Mouse (Mus musculus): ENCODE results near the gene Sipa1l1. TPM values are rescaled to one million over a fixed set of nuclear protein-coding genes. Genes with fewer than 3 reads are reported as not detected.

The Sipa1l1 gene
- polyA plus RNA-seq, 1 experiment from 2014 or later = 11.3 TPM

- WGBS (ENCODE audit: missing documents) = 75% methylated on average over 6 of the region's 6 CpGs
- H3K36me3 ChIP-seq (ENCODE audit: inconsistent target) = no peaks in the 10 kb centered on the region
- H3K27ac ChIP-seq = no peak overlapping the region
- no peaks in the 10 kb centered on the region for H3K79me2 ChIP-seq (ENCODE audit: inconsistent target)
- no peak overlapping the region for H3K4me3 ChIP-seq (ENCODE audit: inconsistent target)
Measured at GRCm38 (mm10) chr12:82189076-82189675, 20.1 kb downstream of the Sipa1l1 start.

DNA sequence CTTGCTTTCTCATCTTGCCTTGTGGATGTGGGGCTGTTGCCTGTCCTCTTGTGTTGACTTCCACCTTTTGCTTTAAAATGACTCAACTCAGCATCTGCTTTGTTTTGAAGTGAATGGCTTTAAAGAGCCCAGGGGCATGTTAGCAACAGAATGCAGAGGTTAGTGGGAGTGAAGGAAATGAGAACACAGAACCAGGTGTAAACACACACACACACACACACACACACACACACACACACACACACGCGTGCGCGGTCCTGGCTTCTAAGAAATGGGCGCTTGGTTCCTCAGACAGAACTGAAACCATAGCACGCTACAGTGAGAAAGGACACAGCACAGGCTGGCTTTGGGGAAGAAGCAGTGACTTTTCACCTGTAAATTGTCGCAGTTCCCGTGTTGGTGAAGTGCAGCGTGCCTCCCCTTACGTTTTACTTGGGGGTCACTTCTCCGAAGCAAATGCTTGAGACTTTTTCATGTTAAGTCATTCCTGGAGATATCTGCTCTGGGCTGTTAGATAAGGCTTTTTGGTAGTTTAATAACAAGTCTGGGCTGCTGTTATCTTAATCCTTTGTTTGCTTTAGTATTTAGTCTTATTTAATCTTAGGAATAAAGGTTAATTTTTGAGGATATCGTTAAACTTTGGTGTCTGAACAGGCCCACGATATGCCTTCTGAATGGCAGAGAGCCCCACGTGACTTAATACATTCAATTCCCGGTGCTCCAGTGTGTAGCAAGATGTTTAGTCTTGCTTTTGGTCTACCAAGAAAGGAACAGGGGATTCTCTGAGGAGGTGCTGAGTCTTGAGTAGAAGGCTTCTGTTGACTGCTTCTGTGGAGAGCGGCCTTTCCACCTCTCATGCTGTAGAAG, 20.8 kb downstream of the Sipa1l1 start:
- Histone ChIP-seq H3K36me3 (ENCODE audit: inconsistent target) (no peaks in the 10 kb centered on the region), H3K79me2 (ENCODE audit: inconsistent target) (no peaks in the 10 kb centered on the region), H3K27ac (no peak overlapping the region), H3K4me3 (ENCODE audit: inconsistent target) (no peak overlapping the region)
- WGBS (ENCODE audit: missing documents) = 60% methylated on average over 11 of the region's 16 CpGs

- no peak overlapping the region for H3K27ac ChIP-seq
- no peak overlapping the region for H3K4me3 ChIP-seq (ENCODE audit: inconsistent target)
- H3K36me3 ChIP-seq (ENCODE audit: inconsistent target) = no peaks in the 10 kb centered on the region
- H3K79me2 ChIP-seq (ENCODE audit: inconsistent target) = no peaks in the 10 kb centered on the region
- WGBS (ENCODE audit: missing documents) = 95% methylated on average over 15 of the region's 16 CpGs
Measured at GRCm38 (mm10) chr12:82190582-82190965, 21.5 kb downstream of the Sipa1l1 start.

DNA sequence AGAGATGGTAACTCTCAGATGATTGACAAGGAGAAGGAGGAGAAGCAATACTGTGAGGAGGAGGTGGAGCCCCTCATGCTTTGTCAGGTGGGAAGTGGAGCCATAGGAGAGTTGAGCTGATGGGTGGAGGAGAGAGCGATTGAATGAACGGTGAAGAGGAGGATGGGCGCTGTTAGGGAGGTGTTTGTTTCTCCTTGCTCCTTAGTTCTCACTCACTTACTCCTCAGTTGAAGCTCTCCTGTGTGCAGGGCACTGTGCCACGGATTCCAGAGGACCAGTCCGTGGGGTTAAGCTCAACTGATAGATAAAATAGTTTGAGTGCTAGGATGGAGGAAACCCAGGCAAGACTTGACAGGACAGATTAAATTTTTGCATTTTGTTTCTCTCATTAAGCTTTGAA, 22.6 kb downstream of the Sipa1l1 start:
- H3K36me3 ChIP-seq (ENCODE audit: inconsistent target) = no peaks in the 10 kb centered on the region
- no peak overlapping the region for H3K27ac ChIP-seq
- H3K79me2 ChIP-seq (ENCODE audit: inconsistent target) = no peaks in the 10 kb centered on the region
- no peak overlapping the region for H3K4me3 ChIP-seq (ENCODE audit: inconsistent target)
- 98% methylated on average over 5 of the region's 5 CpGs for WGBS (ENCODE audit: missing documents)

GRCm38 (mm10) chr12:82192641-82193054, 23.5 kb downstream of the Sipa1l1 start:
- no peak overlapping the region for H3K27ac ChIP-seq
- WGBS (ENCODE audit: missing documents) = 97% methylated on average over 4 of the region's 4 CpGs
- no peaks in the 10 kb centered on the region for H3K79me2 ChIP-seq (ENCODE audit: inconsistent target)
- no peaks in the 10 kb centered on the region for H3K36me3 ChIP-seq (ENCODE audit: inconsistent target)
- no peak overlapping the region for H3K4me3 ChIP-seq (ENCODE audit: inconsistent target)

- Histone ChIP-seq H3K36me3 (ENCODE audit: inconsistent target) (no peaks in the 10 kb centered on the region), H3K79me2 (ENCODE audit: inconsistent target) (no peaks in the 10 kb centered on the region), H3K27ac (no peak overlapping the region), H3K4me3 (ENCODE audit: inconsistent target) (no peak overlapping the region)
- WGBS (ENCODE audit: missing documents) = 90% methylated on average over 2 of the region's 2 CpGs
Measured at GRCm38 (mm10) chr12:82193476-82193875, 24.4 kb downstream of the Sipa1l1 start.

DNA sequence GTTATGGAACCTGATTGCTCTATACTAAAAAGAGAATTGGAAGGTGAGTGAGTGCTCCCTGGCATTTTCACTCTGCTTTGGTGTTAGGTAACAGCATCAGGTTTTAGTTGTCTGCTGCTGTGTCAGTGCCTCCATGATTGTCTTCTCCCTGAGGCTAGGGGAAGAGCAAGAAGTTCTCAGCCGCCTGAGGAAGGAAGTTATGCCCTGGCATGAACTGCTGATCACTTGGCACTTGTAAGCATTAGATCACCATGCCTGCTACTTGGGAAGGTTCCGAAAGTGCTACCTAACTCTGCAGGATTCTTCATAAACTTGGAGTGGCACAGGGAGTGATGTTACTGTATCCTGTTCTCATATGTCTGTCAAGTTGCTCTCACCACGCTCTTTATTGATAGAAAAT, 25.8 kb downstream of the Sipa1l1 start:
- Histone ChIP-seq H3K27ac (no peak overlapping the region), H3K4me3 (ENCODE audit: inconsistent target) (no peak overlapping the region), H3K36me3 (ENCODE audit: inconsistent target) (no peaks in the 10 kb centered on the region), H3K79me2 (ENCODE audit: inconsistent target) (no peaks in the 10 kb centered on the region)
- WGBS (ENCODE audit: missing documents) = 65% methylated on average over 3 of the region's 3 CpGs

GRCm38 (mm10) chr12:82196213-82196612, 27.1 kb downstream of the Sipa1l1 start:
- 98% methylated on average over 2 of the region's 2 CpGs for WGBS (ENCODE audit: missing documents)
- no peak overlapping the region for H3K27ac ChIP-seq

GRCm38 (mm10) chr12:82196615-82197146, 27.6 kb downstream of the Sipa1l1 start:
- no peak overlapping the region for H3K4me3 ChIP-seq (ENCODE audit: inconsistent target)
- no peaks in the 10 kb centered on the region for H3K36me3 ChIP-seq (ENCODE audit: inconsistent target)
- 99% methylated on average over 7 of the region's 7 CpGs for WGBS (ENCODE audit: missing documents)
- no peak overlapping the region for H3K27ac ChIP-seq
- H3K79me2 ChIP-seq (ENCODE audit: inconsistent target) = no peaks in the 10 kb centered on the region

More at GRCm38 (mm10) chr12:82196213-82196612, 27.1 kb downstream of the Sipa1l1 start:
- Histone ChIP-seq H3K4me3 (ENCODE audit: inconsistent target) (no peak overlapping the region), H3K36me3 (ENCODE audit: inconsistent target) (no peaks in the 10 kb centered on the region), H3K79me2 (ENCODE audit: inconsistent target) (no peaks in the 10 kb centered on the region)

DNA sequence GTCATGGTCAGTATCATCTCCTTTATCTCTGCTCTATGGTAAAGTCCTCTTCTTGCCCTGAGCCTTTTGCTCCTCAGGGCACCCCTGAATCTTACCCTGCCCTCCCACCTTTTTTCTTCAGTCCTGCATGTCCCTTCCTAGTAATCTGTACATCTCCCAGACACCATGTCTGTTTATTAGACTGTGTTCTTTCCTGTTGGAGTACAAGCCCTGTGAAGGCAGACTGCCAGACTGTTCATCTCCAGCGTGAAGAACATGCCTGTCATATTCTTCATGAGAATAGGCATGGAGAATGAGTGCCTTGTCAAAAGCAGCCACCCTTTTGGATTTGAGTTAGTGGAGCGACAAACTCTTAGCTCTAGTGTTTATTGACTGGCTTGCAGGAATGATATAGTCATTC, 28.1 kb downstream of the Sipa1l1 start:
- Histone ChIP-seq H3K79me2 (ENCODE audit: inconsistent target) (no peaks in the 10 kb centered on the region), H3K4me3 (ENCODE audit: inconsistent target) (no peak overlapping the region), H3K27ac (no peak overlapping the region), H3K36me3 (ENCODE audit: inconsistent target) (no peaks in the 10 kb centered on the region)
- WGBS (ENCODE audit: missing documents) = 93% methylated on average over 2 of the region's 2 CpGs

DNA sequence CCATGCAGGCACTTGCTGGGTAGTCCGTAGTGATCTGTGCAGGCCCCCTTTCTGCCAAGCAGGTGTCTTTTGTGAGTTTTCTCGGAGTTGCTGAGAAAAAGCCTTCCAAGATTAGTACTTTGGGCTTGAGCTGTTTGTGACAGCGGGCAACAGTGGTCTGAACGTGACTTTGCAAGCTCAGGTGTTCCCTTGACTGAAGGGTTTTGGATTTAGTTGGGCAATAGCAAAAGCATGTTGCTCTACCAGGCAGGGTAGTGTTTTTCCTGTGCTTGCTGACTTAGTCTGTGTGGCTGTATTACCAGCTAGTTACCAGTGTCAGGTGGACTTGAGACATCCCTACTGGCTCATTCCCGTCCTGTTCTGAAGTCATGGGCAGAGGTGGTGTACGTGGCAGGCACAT, 30.2 kb downstream of the Sipa1l1 start:
- Histone ChIP-seq H3K27ac (no peak overlapping the region), H3K36me3 (ENCODE audit: inconsistent target) (no peaks in the 10 kb centered on the region), H3K79me2 (ENCODE audit: inconsistent target) (no peaks in the 10 kb centered on the region), H3K4me3 (ENCODE audit: inconsistent target) (no peak overlapping the region)
- 89% methylated on average over 6 of the region's 6 CpGs for WGBS (ENCODE audit: missing documents)

- H3K36me3 ChIP-seq (ENCODE audit: inconsistent target) = no peaks in the 10 kb centered on the region
- no peak overlapping the region for H3K4me3 ChIP-seq (ENCODE audit: inconsistent target)
- H3K27ac ChIP-seq = no peak overlapping the region
- WGBS (ENCODE audit: missing documents) = 97% methylated on average over 6 of the region's 6 CpGs
- H3K79me2 ChIP-seq (ENCODE audit: inconsistent target) = no peaks in the 10 kb centered on the region
Measured at GRCm38 (mm10) chr12:82204106-82204505, 35.0 kb downstream of the Sipa1l1 start.

DNA sequence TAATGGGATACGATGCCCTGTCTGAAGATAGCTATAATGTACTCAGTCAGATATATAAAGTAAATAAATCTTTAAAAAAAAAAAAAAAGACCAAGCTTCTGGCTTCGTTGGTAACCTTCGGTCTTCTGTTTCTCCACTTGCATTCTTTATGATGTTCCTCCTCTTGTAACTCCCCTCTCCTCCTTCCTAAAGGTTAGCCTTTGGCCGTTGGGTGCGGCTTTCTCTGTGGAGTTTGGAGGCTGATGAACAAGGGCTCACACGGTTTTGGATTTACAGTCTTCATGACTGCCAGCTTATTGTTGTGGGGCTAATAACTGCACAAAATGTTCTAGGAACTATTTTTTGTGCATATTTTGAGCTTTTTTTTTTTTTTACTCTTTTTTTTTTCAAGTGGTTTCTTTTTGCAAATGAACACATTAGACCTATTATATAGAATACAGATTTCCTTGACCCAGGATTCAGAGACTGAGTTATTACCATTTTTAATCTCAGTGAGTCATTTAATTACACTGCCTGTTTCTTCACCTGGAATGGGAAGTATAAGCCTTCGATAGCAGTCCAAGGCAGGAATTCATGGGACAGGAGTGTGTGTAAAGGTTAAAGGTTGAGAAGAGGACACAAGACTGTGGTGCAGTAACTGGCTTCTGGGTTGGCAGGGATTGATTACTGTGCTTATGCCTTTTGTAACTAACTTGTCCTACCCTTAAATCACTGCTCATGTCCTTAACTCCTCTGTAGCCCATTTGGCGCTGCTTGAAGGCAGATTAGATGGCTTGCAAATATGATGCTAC, 37.9 kb downstream of the Sipa1l1 start:
- Histone ChIP-seq H3K79me2 (ENCODE audit: inconsistent target) (no peaks in the 10 kb centered on the region; the same call in 1 of the 2 replicates), H3K27ac (no peak overlapping the region)
- WGBS (ENCODE audit: missing documents) = 88% methylated on average over 8 of the region's 8 CpGs

DNA sequence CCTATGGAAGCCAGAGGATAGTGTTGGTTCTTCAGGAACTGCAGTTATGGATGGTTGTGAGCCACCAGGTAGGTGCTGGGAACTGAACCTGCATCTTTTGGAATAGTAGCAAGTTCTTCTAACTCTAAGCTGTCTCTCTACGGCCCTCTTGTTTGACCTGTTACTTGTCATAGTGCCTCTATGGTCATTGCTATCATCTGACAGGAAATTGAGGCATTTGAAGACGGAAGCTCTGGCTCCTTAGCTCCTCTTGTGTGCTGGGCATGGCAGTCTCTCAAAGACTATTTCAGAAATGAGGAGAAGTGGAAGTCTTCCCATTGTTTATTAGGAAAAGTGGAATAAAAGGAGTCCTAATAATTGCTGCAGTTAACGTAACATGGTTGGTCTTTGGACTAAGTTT, 38.9 kb downstream of the Sipa1l1 start:
- Histone ChIP-seq H3K36me3 (ENCODE audit: inconsistent target) (no peaks in the 10 kb centered on the region), H3K79me2 (ENCODE audit: inconsistent target) (no peaks in the 10 kb centered on the region; the same call in 1 of the 2 replicates), H3K4me3 (ENCODE audit: inconsistent target) (no peak overlapping the region), H3K27ac (no peak overlapping the region)
- 47% methylated on average over 3 of the region's 3 CpGs for WGBS (ENCODE audit: missing documents)

More for the DNA sequence above, 37.9 kb downstream of the Sipa1l1 start:
- H3K36me3 ChIP-seq (ENCODE audit: inconsistent target) = no peaks in the 10 kb centered on the region
- H3K4me3 ChIP-seq (ENCODE audit: inconsistent target) = no peak overlapping the region
